Mouse (Mus musculus) layer of hippocampus, adult 9-11 months (tissue): ENCODE results near the gene Mllt6.
A peak's percentile ranks its signal among the peaks of the same experiment; 100 is the strongest.

Experiments used
- DNase-seq: peaks from one replicate; pipeline ENCODE4 v3.0.0; 2022

Gene Mllt6

DNA sequence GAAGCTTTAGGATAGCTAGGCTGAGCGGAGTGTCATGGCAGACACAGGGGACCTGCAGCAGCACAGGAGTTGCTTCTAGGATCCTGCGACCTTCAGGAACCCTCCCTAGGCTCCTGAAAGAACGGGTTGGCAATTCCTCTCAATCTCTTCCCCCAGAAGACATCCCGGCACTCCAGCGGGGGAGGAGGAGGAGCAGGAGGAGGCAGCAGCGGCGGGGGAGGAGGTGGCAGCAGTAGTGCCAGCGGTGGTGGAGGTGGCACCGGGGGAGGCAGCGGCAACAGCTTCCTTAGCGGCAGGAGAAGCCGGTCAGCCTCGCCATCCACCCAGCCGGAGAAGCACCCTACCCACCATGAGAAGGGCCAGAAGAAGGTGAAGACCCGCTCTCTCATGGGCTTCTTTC is 6.1 kb downstream of the Mllt6 start:
- no peak for DNase-seq

GRCm38 (mm10) chr11:97669829-97670228 is 6.6 kb downstream of the Mllt6 start:
- no peak for DNase-seq

DNA sequence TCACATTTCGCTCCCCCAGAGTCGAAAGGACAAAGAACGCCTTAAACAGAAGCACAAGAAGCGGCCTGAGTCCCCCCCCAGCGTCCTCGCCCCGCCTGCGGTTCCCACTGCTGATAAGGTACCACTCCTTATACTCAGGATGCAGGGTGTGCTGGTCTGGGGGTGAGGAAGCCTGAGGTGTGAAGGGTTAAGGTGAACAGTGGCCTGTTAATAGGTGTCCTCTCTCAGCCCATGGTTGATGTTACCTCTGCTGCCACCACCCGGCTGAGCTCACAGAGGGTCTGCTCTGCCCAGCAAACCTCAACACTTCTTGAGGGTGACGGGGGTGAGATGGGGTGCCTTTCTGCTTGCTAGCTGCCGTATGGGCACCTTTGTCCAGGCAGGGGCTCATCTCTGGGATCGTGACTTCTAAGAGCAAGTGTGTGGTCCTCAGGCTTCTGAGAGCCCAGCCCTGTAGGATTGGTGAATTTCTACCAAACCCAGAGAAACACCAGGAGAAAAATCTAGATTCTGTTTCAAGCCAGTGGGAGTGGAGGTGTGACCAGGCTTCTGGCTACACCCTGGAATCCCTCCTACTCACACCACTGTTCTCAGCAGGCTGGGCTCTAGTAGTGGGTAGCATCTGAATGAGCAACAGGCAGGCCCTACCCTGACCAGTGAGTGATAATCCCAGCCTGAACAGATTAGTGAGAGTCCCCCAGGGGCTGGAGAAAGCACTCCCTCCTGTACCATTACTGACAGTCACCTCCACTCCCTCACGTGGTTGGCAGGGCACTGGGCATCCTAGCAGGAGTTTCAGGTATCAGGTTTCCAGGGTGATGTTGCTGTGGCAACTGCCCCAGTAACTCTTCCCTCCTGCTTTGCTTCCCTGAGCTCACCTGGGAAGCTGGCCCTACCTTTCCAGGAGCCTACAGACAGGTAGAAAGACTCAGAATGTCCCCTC is 7.3 kb downstream of the Mllt6 start:
- DNase-seq, result no peak

DNA sequence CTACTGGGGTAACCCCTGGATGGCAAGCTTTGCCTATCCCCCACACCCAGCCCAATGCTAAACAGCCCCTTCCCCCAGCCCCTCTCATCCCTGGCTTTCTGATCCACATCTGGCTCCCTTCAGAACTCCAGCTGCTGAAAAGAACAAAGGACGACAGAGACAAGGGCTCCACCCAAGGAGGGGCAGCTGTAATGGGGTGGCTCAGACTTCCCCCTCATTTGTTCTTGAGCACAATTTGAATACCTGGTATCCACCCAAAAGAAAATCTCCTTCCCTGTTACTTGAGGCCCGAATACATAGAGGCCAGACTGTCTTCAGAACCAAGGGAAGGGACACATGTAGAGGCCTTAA is 7.9 kb downstream of the Mllt6 start:
- DNase-seq, result no peak

DNA sequence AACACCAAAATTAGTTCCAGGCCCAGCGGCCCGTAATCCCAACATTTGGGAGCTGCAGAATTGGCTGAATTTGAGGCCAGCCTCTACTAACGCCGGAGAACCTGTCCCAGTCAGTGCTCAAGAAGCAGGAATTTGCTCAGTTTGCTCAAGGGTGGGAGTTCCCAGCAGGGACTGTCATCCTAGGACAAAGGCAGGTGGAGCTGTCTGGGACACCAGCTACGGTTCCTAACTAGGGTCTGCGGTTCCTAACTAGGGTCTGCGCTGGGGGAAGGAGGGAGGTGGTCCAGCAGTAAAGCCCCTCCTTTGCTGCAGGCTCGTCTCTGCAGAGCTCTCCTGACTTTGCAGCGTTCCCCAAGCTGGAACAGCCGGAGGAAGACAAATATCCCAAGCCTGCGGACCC is 9.9 kb downstream of the Mllt6 start:
- no peak for DNase-seq

DNA sequence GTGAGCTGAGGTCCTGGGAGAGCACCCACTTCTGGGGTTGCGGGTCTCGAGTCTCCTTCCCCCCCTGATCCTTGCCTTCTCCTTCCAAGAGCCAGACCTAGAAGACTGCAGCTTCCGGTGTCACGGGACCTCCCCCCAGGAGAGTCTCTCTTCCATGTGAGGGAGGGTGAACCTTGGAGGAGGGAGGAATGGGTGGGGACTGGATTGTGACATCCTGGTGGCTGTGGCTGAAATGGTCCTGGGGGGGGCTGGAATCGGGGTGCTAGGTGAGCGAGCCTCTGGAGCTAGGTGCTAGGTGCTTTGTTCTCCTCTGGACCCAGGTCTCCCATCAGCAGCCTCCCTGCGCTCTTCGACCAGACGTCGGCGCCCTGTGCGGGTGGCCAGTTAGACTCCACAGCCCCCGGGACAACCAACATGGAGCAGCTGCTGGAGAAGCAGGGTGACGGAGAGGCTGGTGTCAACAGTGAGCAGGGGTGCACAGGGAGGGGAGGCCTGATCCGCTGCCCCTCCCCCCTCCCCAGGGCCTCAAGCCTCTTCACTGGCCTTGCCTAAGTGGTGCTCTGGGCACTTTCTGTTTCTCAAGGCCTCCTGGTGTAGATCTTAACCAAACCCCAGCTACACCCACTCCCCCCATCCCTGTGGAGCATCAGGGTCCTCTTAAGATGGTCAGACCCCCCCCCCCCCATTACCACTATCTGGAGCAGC is 13.0 kb downstream of the Mllt6 start:
- DNase-seq, result no peak

DNA sequence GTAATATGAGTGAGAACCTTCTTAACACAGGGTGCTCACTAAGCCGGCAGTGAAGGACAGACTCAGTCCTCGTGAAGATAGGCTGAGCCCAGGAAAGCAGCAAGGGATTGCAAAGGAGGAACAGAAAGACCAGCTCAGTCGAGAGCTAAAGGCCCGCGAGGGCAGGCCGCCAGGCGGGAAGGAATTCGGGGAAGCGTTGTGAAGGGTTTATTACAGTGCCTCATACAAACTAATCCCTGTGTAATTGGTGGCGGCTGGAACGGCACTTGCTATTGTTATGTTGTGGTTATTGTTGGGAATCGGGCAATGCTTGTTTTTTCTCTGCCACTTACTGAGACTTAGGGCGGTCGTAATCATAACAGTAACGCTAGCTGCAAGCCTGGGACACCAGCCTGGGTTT is 14.2 kb downstream of the Mllt6 start:
- no peak for DNase-seq

DNA sequence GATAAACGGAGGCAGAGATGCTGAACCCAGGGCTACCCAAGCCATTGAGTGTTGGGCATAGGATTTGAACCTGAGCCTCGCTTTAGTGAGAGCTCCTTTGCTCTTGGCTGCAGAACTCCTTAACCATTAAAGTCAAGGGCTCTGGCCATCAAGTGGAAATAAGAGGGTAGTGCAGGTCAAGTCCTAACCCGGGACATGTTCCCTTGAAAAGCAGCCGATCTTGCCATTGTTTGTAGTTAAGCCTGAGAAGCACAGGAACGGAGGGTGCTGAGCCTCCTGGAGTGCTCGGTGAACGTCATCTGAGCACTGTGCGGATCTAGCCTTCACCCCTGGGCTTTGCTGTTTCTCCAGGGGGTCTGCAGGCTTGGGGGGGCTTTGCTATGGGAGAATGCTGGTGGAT is 14.6 kb downstream of the Mllt6 start:
- no peak for DNase-seq

DNA sequence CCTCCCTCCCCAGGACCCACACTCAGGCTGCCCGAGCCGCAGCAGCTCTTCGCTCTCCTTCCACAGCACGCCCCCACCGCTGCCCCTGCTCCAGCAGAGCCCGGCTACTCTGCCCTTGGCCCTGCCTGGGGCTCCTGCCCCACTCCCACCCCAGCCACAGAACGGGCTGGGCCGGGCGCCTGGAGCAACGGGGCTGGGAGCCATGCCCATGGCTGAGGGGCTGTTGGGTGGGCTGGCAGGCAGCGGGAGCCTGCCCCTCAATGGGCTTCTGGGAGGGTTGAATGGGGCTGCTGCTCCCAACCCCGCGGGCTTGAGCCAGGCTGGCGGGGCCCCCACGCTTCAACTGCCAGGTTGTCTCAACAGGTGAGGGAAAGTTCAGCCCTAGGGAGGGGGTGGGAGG is 15.1 kb downstream of the Mllt6 start:
- no peak for DNase-seq

- DNase-seq, result no peak
Measured at GRCm38 (mm10) chr11:97680430-97680829, 17.2 kb downstream of the Mllt6 start.

DNA sequence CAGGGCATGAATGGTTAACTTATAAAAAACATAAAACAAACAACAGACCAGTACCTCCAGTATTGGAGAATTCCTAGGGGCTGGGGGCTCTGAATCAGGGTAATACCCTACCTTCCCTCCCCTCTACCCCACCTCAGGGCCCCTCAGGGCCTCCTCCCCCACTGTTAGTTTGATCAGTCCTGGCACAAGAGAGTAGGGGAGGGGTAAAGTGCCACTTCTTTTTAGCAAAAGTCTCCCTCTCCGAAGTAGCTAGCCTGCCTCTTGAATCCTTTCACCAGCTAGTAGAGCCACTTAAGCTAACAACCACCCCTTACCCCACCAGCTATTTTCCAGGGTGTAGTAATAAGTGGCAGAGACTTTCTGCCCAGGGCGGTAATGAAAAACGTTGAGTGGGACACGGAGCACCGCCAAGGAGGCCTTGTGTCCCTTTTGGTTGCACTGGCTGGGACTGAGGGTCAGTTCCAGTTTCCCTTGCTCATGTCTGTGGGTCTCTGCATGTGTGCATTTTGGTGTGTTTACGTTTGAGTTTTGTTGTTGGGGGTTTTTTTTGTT is 19.4 kb downstream of the Mllt6 start:
- DNase-seq, result no peak

DNA sequence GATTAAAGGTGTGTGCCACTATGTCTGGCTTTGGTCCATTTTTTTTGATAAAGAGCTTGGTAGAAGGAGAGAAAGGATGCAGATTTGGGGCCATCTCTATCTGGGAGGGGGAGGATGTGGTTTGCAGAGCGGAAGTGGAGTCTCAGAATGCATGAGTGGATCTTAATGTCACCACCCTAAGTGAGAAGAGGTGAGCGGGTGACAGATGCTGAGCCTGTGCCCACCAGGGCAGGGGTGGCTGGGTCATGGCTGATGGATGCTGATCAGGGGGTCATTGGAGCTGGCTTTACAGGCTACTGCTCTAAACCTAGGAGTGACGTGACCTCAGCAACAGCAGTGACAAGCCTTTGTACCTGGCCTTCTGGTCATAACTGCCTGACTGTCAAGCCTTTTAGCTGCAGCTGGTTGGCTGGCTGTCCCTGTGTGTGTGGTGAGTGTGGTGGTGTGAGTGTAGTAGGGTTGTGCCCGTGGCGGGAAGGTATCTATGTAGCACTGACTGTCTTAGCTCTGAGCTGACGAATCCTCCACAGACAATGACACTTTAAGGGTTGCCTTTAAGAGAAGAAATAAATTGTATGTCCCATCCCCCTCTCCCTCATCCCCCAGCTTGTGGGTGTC is 21.0 kb downstream of the Mllt6 start:
- DNase-seq, result no peak

DNA sequence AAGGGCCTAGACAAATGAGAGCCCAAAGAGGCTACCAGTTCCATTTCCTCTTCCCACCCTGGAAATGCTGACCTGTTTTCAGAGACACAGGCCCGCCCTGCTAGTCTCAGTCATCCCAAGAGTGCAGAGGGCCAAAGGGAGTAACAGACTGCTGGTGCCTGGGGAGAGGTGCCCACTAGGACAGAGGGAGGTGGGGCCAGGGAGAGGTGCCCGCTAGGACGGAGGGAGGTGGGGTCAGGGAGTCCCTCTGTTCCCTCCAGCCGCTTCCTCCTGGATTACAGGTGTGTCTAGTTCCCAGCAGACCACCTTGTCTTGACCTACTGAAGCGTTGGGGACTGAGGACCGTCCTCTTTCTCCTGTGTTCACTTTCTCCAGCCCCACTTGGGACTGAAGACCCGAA is 21.6 kb downstream of the Mllt6 start:
- no peak for DNase-seq

- peak; percentile 91 for DNase-seq
Measured at GRCm38 (mm10) chr11:97685613-97686321, 22.6 kb downstream of the Mllt6 start, which contains the start of gene Cisd3. Gene Cisd3 (plus strand): TSS chr11:97685826.

DNA sequence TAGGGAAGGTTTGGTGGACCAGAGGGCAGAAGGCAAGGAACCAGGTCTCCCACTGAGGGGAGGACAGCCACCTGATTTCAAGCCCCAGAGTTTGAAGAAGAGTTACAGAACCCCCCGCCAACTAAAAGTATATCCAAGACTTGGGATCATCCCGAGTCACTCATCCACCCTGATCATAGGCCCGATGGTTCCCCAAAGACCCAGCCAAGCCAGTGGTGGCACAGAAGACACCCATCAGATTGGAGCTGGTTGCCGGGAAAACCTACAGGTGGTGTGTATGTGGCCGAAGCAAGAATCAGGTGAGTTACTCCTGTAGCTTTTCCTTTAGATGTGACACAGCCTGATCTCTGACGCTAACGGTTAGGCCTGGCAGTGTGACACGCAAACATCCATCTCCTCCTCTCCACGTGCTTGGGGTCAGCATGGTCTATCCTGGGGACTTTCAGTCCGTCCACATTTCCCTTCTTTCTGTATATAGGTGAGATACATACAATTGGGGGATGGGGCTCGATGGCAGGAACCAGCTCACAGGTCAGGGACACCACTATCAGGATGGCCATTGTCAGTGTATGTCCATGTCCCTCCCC is 23.2 kb downstream of the Mllt6 start:
- no peak for DNase-seq

- no peak for DNase-seq
Measured at GRCm38 (mm10) chr11:97687061-97687460, 23.8 kb downstream of the Mllt6 start.

DNA sequence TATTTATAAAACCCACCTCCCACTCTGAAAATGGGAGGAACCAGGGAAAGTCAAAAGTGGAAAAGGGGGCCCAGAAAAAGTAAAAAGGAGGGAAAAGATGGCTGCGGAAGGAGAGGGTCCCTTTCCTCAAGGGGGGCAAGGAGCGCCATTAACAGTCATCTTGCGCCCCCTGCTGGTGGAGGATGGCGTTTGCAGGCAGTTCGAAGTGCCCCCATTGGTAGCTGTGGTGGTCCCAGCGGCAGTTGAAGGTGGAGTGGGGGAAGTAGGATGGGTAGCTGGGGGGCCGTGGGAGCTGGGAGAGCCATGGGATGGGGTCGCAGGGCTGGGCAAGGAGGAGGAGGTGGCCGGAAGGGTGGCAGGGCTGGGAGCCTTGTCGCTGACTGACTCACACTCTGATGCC is 26.6 kb downstream of the Mllt6 start:
- no peak for DNase-seq

DNA sequence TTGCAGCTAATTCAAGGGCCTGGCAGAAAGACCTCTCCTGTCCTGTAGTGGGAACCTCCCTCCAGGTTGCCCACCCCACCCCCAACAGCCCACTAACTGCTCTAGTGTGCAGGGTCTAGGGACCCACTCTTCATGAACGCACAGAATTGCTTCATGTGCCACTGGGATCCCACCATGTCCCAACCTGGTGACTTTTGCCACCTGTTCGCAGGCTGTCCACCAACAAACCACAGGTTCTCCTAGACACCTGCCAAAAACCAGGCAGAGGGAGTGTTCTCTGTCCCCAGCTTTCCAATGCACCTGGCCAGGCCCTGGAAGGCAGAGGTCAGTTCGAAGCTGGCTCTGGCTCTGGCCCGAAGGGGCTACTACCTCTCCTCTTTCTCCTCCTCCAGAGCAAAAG is 31.2 kb downstream of the Mllt6 start:
- DNase-seq, result no peak

GRCm38 (mm10) chr11:97694921-97695711 is 31.9 kb downstream of the Mllt6 start:
- peak; percentile 66 for DNase-seq

- no peak for DNase-seq
Measured at GRCm38 (mm10) chr11:97695712-97696401, 32.6 kb downstream of the Mllt6 start.

GRCm38 (mm10) chr11:97696669-97697068 is 33.5 kb downstream of the Mllt6 start:
- no peak for DNase-seq
